Mouse (Mus musculus): ENCODE measurements at regions not wholly inside any gene's neighbourhood (a gene's known extent, or its start where the extent isn't known, plus 50 kb on each side); places are given as distances from the start of the nearest gene placed in this dataset.
A peak's percentile ranks its signal among the peaks of the same experiment; 100 is the strongest.

- DNase-seq = no peak
Measured at GRCm38 (mm10) chr9:120867861-120868260, 61.2 kb upstream of the Ctnnb1 start.

- DNase-seq = no peak
Measured at GRCm38 (mm10) chr9:120868330-120868729, 60.7 kb upstream of the Ctnnb1 start.

DNA sequence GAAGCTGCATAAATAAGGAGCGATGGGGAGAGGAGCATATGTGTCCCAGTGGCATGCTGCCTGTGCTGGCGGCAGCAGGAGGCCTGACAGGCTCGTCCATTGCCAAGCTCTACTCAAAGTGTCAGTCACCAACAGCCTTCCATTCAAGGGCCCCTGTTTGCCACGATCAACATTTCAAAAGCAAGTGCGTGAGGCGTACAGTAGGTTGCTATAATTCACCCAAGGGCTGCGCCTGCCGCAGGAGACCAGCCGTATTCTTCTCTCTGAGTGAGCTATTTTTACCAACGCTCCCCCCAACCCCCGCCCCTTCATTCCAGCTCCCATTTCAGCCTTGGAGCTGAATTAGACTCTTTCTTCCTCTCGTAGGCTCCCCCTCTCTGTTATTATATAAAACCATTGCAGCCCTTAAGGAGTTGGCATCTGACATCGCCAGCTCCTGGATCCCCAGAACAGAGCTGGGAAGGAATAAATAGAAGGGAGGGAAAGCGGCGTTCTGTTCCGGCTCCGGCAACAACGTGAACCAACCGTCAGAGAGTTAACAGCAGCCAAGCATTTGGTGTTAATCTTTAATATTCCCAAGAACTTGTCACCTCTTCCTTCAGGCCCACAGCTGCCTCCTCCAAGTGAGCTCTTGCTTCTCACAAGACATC, 59.5 kb upstream of the Ctnnb1 start:
- DNase-seq = peak; percentile 73 to 76

DNA sequence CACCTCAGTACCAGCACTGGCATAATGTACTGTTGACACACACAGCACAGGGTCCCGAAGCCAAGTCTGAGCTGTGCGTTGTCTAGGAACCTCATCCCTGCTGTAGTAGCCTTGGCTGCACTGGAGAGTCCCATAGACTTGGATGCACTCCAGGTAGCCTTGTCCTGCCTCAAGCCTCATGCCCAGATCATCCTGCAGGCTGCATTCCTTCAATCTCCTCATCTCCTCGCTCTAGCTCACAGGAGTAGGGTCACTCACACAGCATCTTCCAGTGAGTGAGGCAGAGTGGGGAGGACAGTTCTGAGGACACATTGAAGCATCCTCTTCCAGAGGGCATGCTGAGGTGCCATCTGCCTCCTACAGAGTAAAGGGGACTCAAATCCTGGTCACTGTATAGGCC, 55.7 kb upstream of the Ctnnb1 start:
- peak; percentile 43 to 48 for DNase-seq

GRCm38 (mm10) chr9:120874416-120874976, 54.5 kb upstream of the Ctnnb1 start:
- DNase-seq = no peak

DNA sequence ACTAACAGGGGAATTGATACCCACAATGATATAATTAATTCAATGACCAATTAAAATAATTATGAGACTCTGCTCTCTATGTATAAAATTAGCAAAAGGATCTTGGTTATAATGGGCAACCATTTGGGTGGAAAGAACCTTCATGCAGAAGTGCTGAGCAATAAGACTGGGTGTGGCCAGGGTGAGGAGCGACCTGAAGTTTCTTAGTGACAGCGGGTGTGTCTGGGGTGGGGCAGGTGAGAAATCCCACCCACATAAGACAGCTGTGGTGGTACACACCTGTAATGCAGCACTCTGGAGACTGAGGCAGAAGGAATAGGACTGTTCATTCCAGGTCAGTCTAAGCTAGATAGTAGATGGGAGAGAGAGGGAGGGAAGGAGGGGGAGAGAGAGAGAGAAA, 51.9 kb upstream of the Ctnnb1 start:
- DNase-seq = no peak
